Mouse (Mus musculus) heart, adult 2 months (tissue): ENCODE data around the gene Pnpla6. TPM values are rescaled to one million over a fixed set of nuclear protein-coding genes. Genes with fewer than 3 reads are reported as not detected.

ENCODE experiments used
- DNase-seq, 2 experiments: peaks; one replicate each; pipeline ENCODE4 v3.0.0; 2021
- H3K27ac ChIP-seq: fragments of 200-600 bp; 2 replicates; pipeline ENCODE4 v1.8.1; 2022
- H3K27me3 ChIP-seq: fragments of 200-500 bp; 2 replicates; pipeline ENCODE4 v1.6.1; 2012; ENCODE audit warnings: mild to moderate bottlenecking, low read length, inconsistent platforms, mixed read lengths; ENCODE audit not compliant: control insufficient read depth, insufficient read depth
- H3K36me3 ChIP-seq: fragments of 200-500 bp; 2 replicates; pipeline ENCODE4 v1.6.1; 2012; ENCODE audit warnings: low read length, inconsistent platforms; ENCODE audit not compliant: control insufficient read depth, insufficient read depth
- H3K4me1 ChIP-seq: fragments of 200-500 bp; 2 replicates; pipeline ENCODE4 v1.6.1; 2011; ENCODE audit warnings: low read length; ENCODE audit not compliant: control insufficient read depth, insufficient read depth
- H3K4me3 ChIP-seq: fragments of 200-600 bp; 2 replicates; pipeline ENCODE4 v1.8.1; 2022
- H3K79me2 ChIP-seq: fragments of 200-500 bp; replicated peaks from 2 replicates; pipeline ENCODE4 v1.6.1; 2012; ENCODE audit warnings: mild to moderate bottlenecking, inconsistent platforms, low read length, moderate library complexity, mixed read lengths; ENCODE audit not compliant: control insufficient read depth, insufficient read depth
- H3K9ac ChIP-seq: fragments of 200-500 bp; 2 replicates; pipeline ENCODE4 v1.6.1; 2012; ENCODE audit warnings: low read depth, mild to moderate bottlenecking, control low read depth, inconsistent platforms, low read length, mixed read lengths
- CTCF ChIP-seq: fragments of 200-600 bp; IDR thresholded peaks from 2 replicates; pipeline ENCODE4 v1.8.1; 2022; ENCODE audit warnings: antibody characterized with exemption, mild to moderate bottlenecking, moderate library complexity
- EP300 ChIP-seq: fragments of 200-500 bp; IDR thresholded peaks from 2 replicates; pipeline ENCODE4 v1.6.1; 2011; ENCODE audit warnings: low read depth, low read length, control low read depth; ENCODE audit not compliant: insufficient read depth
- POLR2A ChIP-seq: fragments of 200-500 bp; IDR thresholded peaks from 2 replicates; pipeline ENCODE4 v1.6.1; 2011; ENCODE audit warnings: mild to moderate bottlenecking, low read depth, low read length, control low read depth; ENCODE audit not compliant: insufficient read depth
- WGBS: fragments of 180-500 bp; shearing (Covaris S2); methylation state at CpG from one replicate; pipeline ENCODE4 v1.1.7; 2018; 5-methylcytosine and 5-hydroxymethylcytosine counted together
- intact Hi-C: fragments of 180-260 bp; cut with DNase I; formaldehyde crosslinking; loops from one replicate; pipeline ENCODE4 v1.15.1; 2025
- polyA plus RNA-seq: library from polyadenylated mRNA; depleted of rRNA; stranded (reverse); fragments of >200 nt; gene quantifications from 2 replicates; pipeline ENCODE4 v1.2.3, GENCODE M21; 2012
- total RNA-seq, 2 experiments: library from RNA; stranded (reverse); gene quantifications; 2 replicates each; pipeline ENCODE4 v1.2.3; 2021

The Pnpla6 gene
- total and polyA plus RNA-seq, 3 experiments = 8.5 to 25.1 (median 11.1) TPM

DNA sequence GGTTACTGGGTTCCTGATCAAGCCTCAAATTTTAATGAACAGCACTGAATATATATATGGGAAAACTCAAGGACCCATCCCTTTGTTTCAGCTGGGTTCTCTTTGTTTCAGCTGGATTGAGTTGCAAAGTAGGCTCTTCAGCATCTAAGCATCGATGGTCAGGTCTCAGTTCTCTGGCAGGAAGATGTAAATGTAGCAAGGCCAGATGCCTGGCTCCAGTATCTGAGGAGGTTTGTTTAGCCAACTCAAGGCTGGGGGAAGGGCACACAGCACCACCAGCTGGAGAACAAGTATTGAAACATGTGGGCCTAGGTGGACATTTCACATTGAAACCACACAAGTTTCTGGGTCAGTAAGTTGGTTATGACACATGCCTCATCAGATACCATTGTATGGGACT lies 37.1 kb downstream of the Pnpla6 start:
- 71% methylated on average over 1 of the region's 1 CpGs for WGBS
- intact Hi-C loops = no loop called here
- no peaks in the 10 kb centered on the region for H3K36me3 ChIP-seq
- no peak overlapping the region for H3K9ac ChIP-seq
- no peak overlapping the region for H3K27ac ChIP-seq
- H3K79me2 ChIP-seq = no peaks in the 10 kb centered on the region
- TF ChIP-seq CTCF (no peak), POLR2A (no peak), EP300 (no peak)
- no peak overlapping the region for H3K4me3 ChIP-seq
- no peaks in the 10 kb centered on the region for H3K27me3 ChIP-seq
- no peak for DNase-seq
- no peaks in the 10 kb centered on the region for H3K4me1 ChIP-seq

DNA sequence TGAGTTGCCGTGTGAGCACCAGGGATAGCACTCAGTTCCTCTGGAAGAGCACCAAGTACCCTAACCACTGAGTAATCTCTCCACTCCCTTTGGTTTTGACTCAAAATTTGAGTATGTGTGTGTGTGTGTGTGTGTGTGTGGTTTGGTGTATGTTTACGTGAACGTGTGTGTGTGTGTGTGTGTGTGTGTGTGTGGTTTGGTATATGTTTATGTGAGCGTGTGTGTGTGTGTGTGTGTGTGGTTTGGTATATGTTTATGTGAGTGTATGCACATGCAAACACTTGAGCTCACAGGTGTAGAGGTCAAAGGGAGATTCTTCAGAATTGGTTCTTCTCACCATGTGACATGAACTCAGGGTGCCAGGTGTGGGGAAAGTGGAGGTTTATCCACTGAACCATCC lies 40.9 kb downstream of the Pnpla6 start:
- no peak for DNase-seq
- 56% methylated on average over 4 of the region's 4 CpGs for WGBS
- H3K9ac ChIP-seq = no peak overlapping the region
- no peak overlapping the region for H3K27ac ChIP-seq
- H3K27me3 ChIP-seq = no peaks in the 10 kb centered on the region
- TF ChIP-seq POLR2A (no peak), EP300 (no peak), CTCF (no peak)
- no peak overlapping the region for H3K4me3 ChIP-seq
- no peaks in the 10 kb centered on the region for H3K36me3 ChIP-seq
- H3K79me2 ChIP-seq = no peaks in the 10 kb centered on the region
- no peaks in the 10 kb centered on the region for H3K4me1 ChIP-seq
- intact Hi-C loops = loop anchor here (5.0 kb wide), 1 partner anchor 66 kb away; the partner anchor contains the start of genes Pet100 and Xab2

DNA sequence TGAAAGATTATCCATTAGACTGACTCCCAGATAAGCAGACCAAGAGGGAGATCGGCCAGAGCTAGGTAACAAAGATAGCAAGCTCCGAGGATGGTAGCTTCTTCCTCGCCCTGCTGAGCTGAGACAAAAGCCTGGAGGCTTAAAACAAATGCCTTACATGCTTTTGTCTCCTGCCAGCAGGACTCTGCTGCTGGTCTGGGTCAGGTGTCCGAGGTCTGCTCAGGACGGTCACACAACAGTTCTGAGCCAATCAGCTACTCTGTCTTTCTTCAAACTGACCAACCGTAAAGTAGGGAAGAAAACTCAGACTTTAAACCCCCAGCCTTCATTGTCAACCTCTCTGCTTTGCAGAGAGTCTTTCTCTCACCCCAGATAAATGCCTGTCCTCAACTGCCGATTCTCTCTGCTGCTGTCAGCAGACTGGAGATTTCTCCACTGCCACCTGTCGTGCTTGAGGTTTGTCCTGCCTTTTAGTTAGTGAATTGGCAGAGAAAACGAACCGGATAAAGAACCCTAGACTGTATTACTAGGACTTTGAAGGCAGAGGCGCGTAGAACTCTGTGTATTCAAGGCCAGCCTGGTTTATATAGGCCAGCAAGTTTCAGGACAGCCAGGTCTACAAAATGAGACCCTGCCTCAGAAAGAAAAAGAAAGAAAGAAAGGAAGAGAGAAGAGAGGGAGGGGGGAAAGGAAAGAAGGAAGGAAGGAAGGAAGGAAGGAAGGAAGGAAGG lies 52.6 kb downstream of the Pnpla6 start, which contains the start of gene C330021F23Rik:
Gene C330021F23Rik, plus strand, starts transcription at position 350 of the 731 bp plus-strand sequence.
- no peak for DNase-seq
- intact Hi-C loops = no loop called here

DNA sequence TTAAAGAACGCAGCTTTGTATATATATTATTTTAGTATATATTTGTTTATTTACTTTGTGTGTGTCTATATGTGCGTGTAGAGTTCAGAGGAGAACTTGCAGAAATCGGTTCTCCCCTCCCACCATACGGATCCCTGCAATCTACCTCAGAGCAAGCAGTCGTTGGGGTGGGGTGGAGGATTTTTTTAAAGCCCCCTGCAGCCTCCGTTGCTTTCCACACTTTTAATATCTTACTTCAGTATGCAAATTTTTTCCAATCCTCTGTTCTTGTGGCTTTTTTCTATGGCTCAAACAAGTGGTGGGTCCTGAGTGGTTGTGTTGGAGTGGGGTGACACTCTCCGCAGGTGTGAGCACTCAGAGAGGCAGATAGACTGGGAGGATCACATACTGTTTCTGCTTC lies 53.2 kb downstream of the Pnpla6 start:
- Histone ChIP-seq H3K79me2 (no peaks in the 10 kb centered on the region), H3K4me1 (no peaks in the 10 kb centered on the region), H3K4me3 (no peak overlapping the region), H3K36me3 (no peaks in the 10 kb centered on the region), H3K9ac (no peak overlapping the region), H3K27me3 (peaks cover 3% of the 10 kb centered on the region; the same call in 1 of the 2 replicates), H3K27ac (no peak overlapping the region)
- intact Hi-C loops = no loop called here
- DNase-seq = no peak
- TF ChIP-seq EP300 (no peak), POLR2A (no peak), CTCF (no peak)
- WGBS = 18% methylated on average over 7 of the region's 7 CpGs

More for the DNA sequence above, 52.6 kb downstream of the Pnpla6 start, which contains the start of gene C330021F23Rik:
- H3K36me3 ChIP-seq = no peaks in the 10 kb centered on the region
- TF ChIP-seq POLR2A (no peak), CTCF (no peak), EP300 (no peak)
- 9% methylated on average over 12 of the region's 12 CpGs for WGBS
- H3K4me1 ChIP-seq = no peaks in the 10 kb centered on the region
- peaks cover 3% of the 10 kb centered on the region; the same call in 1 of the 2 replicates for H3K27me3 ChIP-seq
- H3K27ac ChIP-seq = no peak within 1 kb of the TSS
- H3K4me3 ChIP-seq = no peak within 1 kb of the TSS
- no peak within 1 kb of the TSS for H3K9ac ChIP-seq
- H3K79me2 ChIP-seq = no peaks in the 10 kb centered on the region

- WGBS = 76% methylated on average over 5 of the region's 5 CpGs
- Histone ChIP-seq H3K4me3 (no peak overlapping the region), H3K79me2 (no peaks in the 10 kb centered on the region), H3K36me3 (no peaks in the 10 kb centered on the region), H3K27me3 (peaks cover 3% of the 10 kb centered on the region; the same call in 1 of the 2 replicates), H3K9ac (no peak overlapping the region), H3K4me1 (no peaks in the 10 kb centered on the region), H3K27ac (no peak overlapping the region)
- no peak for DNase-seq
- intact Hi-C loops = no loop called here
- no peak for TF ChIP-seq EP300
- TF ChIP-seq CTCF = no peak
- no peak for TF ChIP-seq POLR2A
These were observed 54.6 kb downstream of the Pnpla6 start for GRCm38 (mm10) chr8:3569784-3570183.

DNA sequence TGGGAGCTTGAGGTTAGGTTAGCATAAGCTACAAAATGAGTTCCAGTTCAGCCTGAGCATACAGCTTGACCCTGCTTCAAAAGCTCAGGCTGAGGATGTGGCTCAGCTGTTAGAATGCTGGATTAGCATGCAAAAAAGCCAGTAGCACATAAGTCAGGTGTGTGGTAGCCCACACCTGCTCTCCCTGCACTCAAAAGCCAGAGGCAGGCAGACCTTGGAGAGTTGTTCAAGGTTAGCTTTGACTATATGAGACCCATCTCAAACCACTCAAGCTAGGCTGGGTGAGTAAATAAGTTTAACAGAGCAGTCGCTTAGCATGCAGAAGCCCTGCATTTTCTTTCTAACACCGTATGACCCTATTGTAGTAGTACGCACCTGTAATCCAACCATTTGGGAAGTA lies 59.4 kb downstream of the Pnpla6 start:
- TF ChIP-seq CTCF (no peak), POLR2A (no peak), EP300 (no peak)
- DNase-seq = no peak
- Histone ChIP-seq H3K27ac (no peak overlapping the region), H3K9ac (no peak overlapping the region), H3K79me2 (no peaks in the 10 kb centered on the region), H3K27me3 (no peaks in the 10 kb centered on the region), H3K4me1 (no peaks in the 10 kb centered on the region), H3K36me3 (no peaks in the 10 kb centered on the region), H3K4me3 (no peak overlapping the region)
- 90% methylated on average over 3 of the region's 3 CpGs for WGBS
- intact Hi-C loops = no loop called here
